Mouse (Mus musculus) spleen, adult 2 months (tissue): ENCODE data around the gene Rlbp1. TPM values are rescaled to one million over a fixed set of nuclear protein-coding genes. Genes with fewer than 3 reads are reported as not detected.
A peak's percentile ranks its signal among the peaks of the same experiment; 100 is the strongest.

Experiments
- DNase-seq, 2 experiments: peaks; one replicate each; pipeline versions ENCODE4 v3.0.0 to v3.0.0-alpha.2; 2012 to 2021; ENCODE audit warnings: low spot score in 2 of 2, low read depth in 1 of 2
- H3K27ac ChIP-seq: fragments of 200-500 bp; 2 replicates; pipeline ENCODE4 v1.5.1; 2012; ENCODE audit warnings: low read length, inconsistent platforms; ENCODE audit not compliant: insufficient read depth
- H3K27me3 ChIP-seq: fragments of 200-500 bp; 2 replicates; pipeline ENCODE4 v1.6.1; 2012; ENCODE audit warnings: mild to moderate bottlenecking, moderate library complexity, low read length, inconsistent platforms; ENCODE audit not compliant: control insufficient read depth, insufficient read depth
- H3K36me3 ChIP-seq: fragments of 200-500 bp; 2 replicates; pipeline ENCODE4 v1.6.1; 2012; ENCODE audit warnings: mild to moderate bottlenecking, low read length, inconsistent platforms; ENCODE audit not compliant: control insufficient read depth, insufficient read depth
- H3K4me1 ChIP-seq: fragments of 200-500 bp; 2 replicates; pipeline ENCODE4 v1.6.1; 2011; ENCODE audit warnings: inconsistent platforms; ENCODE audit not compliant: control insufficient read depth, insufficient read depth, insufficient read length
- H3K4me3 ChIP-seq: fragments of 200-500 bp; 2 replicates; pipeline ENCODE4 v1.5.1; 2011; ENCODE audit warnings: mild to moderate bottlenecking, inconsistent platforms; ENCODE audit not compliant: insufficient read depth, insufficient read length; ENCODE audit errors: extremely low read depth
- CTCF ChIP-seq: fragments of 200-500 bp; IDR thresholded peaks from 2 replicates; pipeline ENCODE4 v1.5.1; 2011; ENCODE audit warnings: mild to moderate bottlenecking, inconsistent platforms; ENCODE audit not compliant: insufficient read depth, insufficient read length, insufficient replicate concordance; ENCODE audit errors: extremely low read depth
- POLR2A ChIP-seq: fragments of 200-500 bp; IDR thresholded peaks from 2 replicates; pipeline ENCODE4 v1.6.1; 2011; ENCODE audit warnings: low read depth, low read length, inconsistent platforms
- WGBS: fragments of 180-500 bp; shearing (Covaris S2); methylation state at CpG from one replicate; pipeline ENCODE4 v1.1.7; 2018; 5-methylcytosine and 5-hydroxymethylcytosine counted together
- polyA plus RNA-seq: library from polyadenylated mRNA; depleted of rRNA; stranded (reverse); fragments of >200 nt; gene quantifications from 2 replicates; pipeline ENCODE4 v1.2.3, GENCODE M21; 2012

Gene Rlbp1
- polyA plus RNA-seq, 1 experiment: not detected

DNA sequence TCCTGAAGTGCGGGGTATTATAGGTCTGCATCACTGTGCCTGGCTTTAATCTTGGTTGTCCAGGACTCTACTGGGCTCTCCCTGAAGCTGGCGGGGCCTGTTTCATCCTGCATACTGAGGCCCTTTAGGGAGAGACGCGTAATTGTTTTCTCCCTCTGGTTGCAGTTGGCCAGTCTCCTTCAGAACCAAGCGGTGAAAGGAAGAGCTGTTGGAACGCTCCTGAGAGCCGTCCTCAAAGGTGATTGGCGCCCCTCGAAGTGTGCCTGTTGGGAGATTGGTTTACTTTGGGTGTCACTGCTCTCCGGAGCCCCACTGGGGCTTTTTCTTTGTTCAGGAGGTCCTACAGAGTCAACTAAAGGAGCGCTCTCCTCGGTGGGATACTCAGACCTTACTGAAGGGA lies 12.1 kb upstream of the Rlbp1 start:
- WGBS: 96% methylated on average over 12 of the region's 12 CpGs
- H3K36me3 ChIP-seq: no peaks in the 10 kb centered on the region
- no peak overlapping the region for H3K27ac ChIP-seq
- no peak for TF ChIP-seq POLR2A
- TF ChIP-seq CTCF: no peak
- H3K4me1 ChIP-seq: no peaks in the 10 kb centered on the region
- H3K27me3 ChIP-seq: no peaks in the 10 kb centered on the region
- no peak overlapping the region for H3K4me3 ChIP-seq
- no peak for DNase-seq

GRCm38 (mm10) chr7:79398426-79398825 lies 11.6 kb upstream of the Rlbp1 start:
- Histone ChIP-seq H3K36me3 (no peaks in the 10 kb centered on the region), H3K4me3 (no peak overlapping the region), H3K4me1 (no peaks in the 10 kb centered on the region), H3K27me3 (no peaks in the 10 kb centered on the region), H3K27ac (no peak overlapping the region)
- no peak for TF ChIP-seq POLR2A
- DNase-seq: no peak
- WGBS: 85% methylated on average over 8 of the region's 8 CpGs

DNA sequence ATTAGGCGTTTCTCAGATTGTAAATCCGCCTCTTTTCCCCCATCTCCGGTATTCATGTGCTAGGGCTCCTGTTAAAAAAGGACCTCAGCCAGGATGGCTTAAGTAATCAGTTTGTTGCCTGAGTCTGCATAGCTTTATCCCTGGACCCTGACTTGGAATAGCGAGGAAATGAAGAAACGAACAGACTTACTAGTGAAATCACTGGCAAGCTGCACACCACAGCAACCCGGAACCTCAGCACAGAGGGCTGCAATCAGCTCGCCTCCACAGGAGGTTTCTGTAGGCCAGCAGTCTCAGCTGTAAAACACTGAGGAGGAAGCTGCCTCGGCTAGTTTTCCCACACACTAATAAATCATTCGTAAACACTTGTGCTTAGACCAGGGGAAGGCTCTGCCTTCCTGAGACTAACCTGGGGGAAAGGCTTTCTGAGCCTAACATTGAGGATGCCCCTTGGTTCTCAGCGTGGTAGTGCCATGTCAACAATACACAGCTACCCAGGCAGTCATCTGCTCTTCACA lies 10.7 kb upstream of the Rlbp1 start:
- no peaks in the 10 kb centered on the region for H3K4me1 ChIP-seq
- H3K4me3 ChIP-seq: no peak overlapping the region
- no peak overlapping the region for H3K27ac ChIP-seq
- H3K27me3 ChIP-seq: no peaks in the 10 kb centered on the region
- DNase-seq: no peak
- 68% methylated on average over 10 of the region's 10 CpGs for WGBS
- no peaks in the 10 kb centered on the region for H3K36me3 ChIP-seq
- no peak for TF ChIP-seq POLR2A
- TF ChIP-seq CTCF: no peak

DNA sequence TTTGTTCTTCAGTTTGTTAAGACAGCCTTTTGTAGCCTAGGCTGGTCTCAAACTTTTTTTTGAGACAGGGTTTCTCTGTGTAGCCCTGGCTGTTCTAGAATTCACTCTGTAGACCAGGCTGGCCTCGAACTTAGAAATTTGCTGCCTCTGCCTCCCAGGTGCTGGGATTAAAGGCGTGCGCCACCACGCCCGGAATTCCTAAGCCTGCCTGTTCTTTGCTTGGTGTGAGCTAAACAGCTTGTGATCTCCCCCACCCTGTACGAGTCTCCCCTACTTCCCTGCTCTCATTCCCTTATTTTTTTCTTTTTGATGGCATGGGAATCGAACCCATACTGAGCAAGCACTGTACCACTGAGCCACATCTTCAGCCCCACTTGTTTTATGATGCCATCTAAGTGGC lies 8.3 kb upstream of the Rlbp1 start:
- TF ChIP-seq CTCF (no peak), POLR2A (no peak)
- WGBS: 97% methylated on average over 7 of the region's 7 CpGs
- Histone ChIP-seq H3K4me1 (no peaks in the 10 kb centered on the region), H3K27me3 (no peaks in the 10 kb centered on the region), H3K27ac (no peak overlapping the region), H3K4me3 (no peak overlapping the region), H3K36me3 (no peaks in the 10 kb centered on the region)
- DNase-seq: no peak

DNA sequence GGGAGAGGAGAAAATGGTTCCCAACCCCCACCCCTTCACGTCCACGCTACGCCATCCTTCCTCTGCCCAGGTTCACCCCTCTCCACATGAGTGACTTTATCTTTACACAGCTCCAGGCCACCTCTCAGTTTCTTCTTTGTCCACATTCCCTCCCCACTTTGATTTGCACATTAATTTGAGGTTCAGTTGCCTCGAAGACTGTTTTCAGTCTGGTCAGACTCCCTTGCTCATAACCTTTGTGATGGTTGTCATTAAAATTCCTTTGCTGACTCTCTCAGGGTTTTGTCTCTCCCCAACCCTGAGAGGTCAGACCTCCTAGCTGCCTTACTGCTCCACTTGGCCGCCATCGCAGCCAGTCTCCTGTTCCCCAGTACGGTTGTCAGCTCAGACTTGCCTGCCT lies 7.8 kb upstream of the Rlbp1 start:
- H3K4me3 ChIP-seq: no peak overlapping the region
- no peaks in the 10 kb centered on the region for H3K36me3 ChIP-seq
- TF ChIP-seq CTCF (no peak), POLR2A (no peak)
- no peak for DNase-seq
- WGBS: 94% methylated on average over 7 of the region's 7 CpGs
- no peaks in the 10 kb centered on the region for H3K4me1 ChIP-seq
- no peak overlapping the region for H3K27ac ChIP-seq
- no peaks in the 10 kb centered on the region for H3K27me3 ChIP-seq

DNA sequence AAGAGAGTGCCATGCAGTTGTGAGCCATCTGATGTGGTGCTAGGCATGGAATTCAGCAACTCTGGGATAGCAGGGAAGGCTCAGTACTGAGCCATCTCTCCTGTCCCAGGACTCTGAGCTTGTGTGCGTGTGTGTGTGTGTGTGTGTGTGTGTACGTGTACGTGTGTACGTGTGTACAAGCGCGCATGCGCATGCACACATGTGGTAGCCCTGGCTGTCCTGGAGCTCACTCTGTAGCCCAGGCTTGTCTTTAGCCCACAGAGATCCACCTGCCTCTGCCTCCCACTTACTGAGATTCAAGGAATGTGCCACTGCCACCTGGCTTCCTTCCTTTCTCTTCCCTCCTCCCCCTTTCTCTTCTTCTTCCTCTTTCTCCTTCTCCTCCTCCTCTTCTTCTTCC lies 7.1 kb upstream of the Rlbp1 start:
- no peaks in the 10 kb centered on the region for H3K27me3 ChIP-seq
- no peak overlapping the region for H3K4me3 ChIP-seq
- H3K4me1 ChIP-seq: no peaks in the 10 kb centered on the region
- H3K27ac ChIP-seq: no peak overlapping the region
- no peak for DNase-seq
- WGBS: 99% methylated on average over 7 of the region's 7 CpGs
- H3K36me3 ChIP-seq: no peaks in the 10 kb centered on the region
- no peak for TF ChIP-seq CTCF
- TF ChIP-seq POLR2A: no peak

- no peaks in the 10 kb centered on the region for H3K4me1 ChIP-seq
- H3K4me3 ChIP-seq: peak overlapping the region; percentile 95; the same call in 1 of the 2 replicates
- no peaks in the 10 kb centered on the region for H3K36me3 ChIP-seq
- H3K27me3 ChIP-seq: no peaks in the 10 kb centered on the region
- WGBS: 35% methylated on average over 9 of the region's 9 CpGs
- TF ChIP-seq CTCF (no peak), POLR2A (no peak)
- DNase-seq: peak in 1 of 2 experiments; percentile 31
- H3K27ac ChIP-seq: no peak overlapping the region
Measured at GRCm38 (mm10) chr7:79392860-79393513, 6.1 kb upstream of the Rlbp1 start.
